Mouse (Mus musculus): Measurements from ENCODE around the gene Hist2h2aa2.

DNA sequence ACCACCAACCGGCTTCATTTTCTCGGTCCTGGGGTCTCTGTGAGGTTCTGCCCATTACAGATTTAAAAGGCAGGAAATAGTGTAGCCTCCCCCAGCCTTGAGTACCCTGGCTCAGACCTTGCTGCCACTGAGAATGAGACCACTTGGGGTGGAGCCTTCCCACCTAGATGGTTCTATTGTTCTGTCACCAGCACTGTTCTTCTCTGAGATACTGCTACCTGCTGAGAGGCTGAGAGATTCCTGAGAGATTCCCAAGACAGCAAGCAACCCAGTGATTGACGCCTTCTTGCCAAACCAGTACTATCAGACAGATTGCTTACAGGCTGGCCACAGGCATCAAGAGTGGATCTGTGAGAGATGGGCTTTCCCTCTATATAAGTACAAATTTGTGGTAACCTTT, 49.1 kb upstream of the Hist2h2aa2 start:
- no peak for TF ChIP-seq SMC3 (IDR thresholded peaks at IDR 0.05; ENCODE audit: low read depth, low read length)
- no peak for TF ChIP-seq CTCF (IDR thresholded peaks at IDR 0.05 in 2 of 3, conservative IDR thresholded peaks at IDR 0.05 in 1 of 3; ENCODE audit: control insufficient read depth in 1 of 3, insufficient read depth in 1 of 3, low read depth in 2 of 3, low read length in 3 of 3, poor library complexity in 1 of 3, severe bottlenecking in 1 of 3)
- TF ChIP-seq KAT2A (conservative IDR thresholded peaks at IDR 0.05; ENCODE audit: low read depth, low read length) = no peak
- TF ChIP-seq ELF1 (IDR thresholded peaks at IDR 0.05; ENCODE audit: low read depth, low read length) = no peak
- no peak for TF ChIP-seq USF1 (IDR thresholded peaks at IDR 0.05; ENCODE audit: low read depth, low read length)
- no peak for TF ChIP-seq MEF2A (IDR thresholded peaks at IDR 0.05; ENCODE audit: extremely low read depth, insufficient replicate concordance, low read depth, low read length, poor library complexity, severe bottlenecking)
- TF ChIP-seq POLR2A (IDR thresholded peaks at IDR 0.05; ENCODE audit: control insufficient read depth in 1 of 2, insufficient read depth in 1 of 2, low read depth in 1 of 2, low read length in 2 of 2, poor library complexity in 1 of 2) = no peak
- no peak for TF ChIP-seq POLR2AphosphoS5 (IDR thresholded peaks at IDR 0.05; ENCODE audit: borderline replicate concordance, low read depth, low read length)
- TF ChIP-seq GATA1 (IDR thresholded peaks at IDR 0.05; ENCODE audit: low read depth, low read length) = no peak
- no peak for TF ChIP-seq ZKSCAN1 (IDR thresholded peaks at IDR 0.05; ENCODE audit: low read depth, low read length)

Measured in MEL (cell line).